Mouse (Mus musculus): ENCODE results near the gene Ccdc188.

The Ccdc188 gene

GRCm38 (mm10) chr16:18201620-18202019 lies 16.1 kb upstream of the Ccdc188 start:
- DNase-seq (ENCODE audit: low spot score in 2 of 2): no peak

- DNase-seq (ENCODE audit: low spot score in 2 of 2): no peak
Observed at GRCm38 (mm10) chr16:18202061-18202460, 15.6 kb upstream of the Ccdc188 start.

GRCm38 (mm10) chr16:18203430-18204091 lies 14.1 kb upstream of the Ccdc188 start:
- no peak for DNase-seq (ENCODE audit: low spot score in 2 of 2)

- peak; percentile 42 to 55 for DNase-seq (ENCODE audit: low spot score in 2 of 2)
Observed at GRCm38 (mm10) chr16:18210701-18211416, 6.8 kb upstream of the Ccdc188 start.

DNA sequence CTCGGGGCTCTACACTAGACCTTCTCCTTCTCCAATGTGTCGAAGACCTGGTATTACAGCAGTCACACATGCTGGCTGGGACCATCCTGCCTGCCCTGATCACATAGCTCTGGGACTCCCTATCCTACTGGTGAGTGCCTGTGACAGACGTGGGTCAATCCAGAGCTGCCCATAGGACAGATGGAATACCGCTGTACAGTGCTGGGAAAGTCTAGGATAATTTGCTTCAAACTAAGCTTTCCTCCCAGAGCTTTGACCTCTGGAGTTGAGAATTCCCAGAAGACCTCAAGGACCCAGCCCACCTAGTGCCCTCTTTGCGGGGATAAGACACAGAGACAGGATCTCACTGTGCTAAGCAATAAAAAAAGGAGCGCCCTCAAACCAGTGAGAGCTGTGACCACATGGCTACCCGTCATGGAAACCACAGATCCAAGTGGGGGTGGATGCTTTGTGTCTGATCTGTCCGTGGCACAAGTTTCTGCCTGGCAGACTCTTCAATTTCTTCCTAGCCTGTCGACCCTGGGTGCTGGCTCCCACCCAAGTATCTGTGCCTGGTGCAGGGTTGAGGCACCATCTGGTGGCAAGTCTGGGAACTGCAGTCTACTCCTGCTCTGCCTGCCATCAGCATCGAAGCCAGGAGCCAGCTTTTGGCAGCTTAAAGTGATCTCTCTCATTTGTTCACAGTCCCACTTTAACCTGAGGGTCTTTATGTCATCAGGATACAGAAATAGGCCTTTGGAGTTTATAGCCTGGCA lies 6.1 kb upstream of the Ccdc188 start:
- peak; percentile 61 to 75 for DNase-seq (ENCODE audit: low spot score in 2 of 2)

DNA sequence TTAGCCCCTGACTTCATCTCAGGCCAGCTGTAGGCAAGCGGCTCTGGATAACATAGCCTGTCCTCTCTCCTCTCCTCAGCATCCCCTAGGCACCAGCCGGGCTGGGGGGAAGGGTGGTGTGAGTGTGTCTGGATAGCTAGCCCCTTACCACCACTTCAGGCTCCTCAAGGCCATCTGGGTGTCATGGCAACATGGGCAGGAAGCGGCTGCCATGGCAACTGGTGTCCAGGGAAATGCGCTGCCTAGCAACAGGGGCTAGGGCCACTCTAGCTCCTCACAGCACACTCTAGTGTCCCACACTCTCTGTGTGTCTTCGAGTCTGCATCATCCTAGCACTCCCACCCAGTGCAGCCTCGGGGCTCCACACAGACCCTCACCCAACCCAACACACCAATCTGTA lies 4.0 kb upstream of the Ccdc188 start:
- DNase-seq (ENCODE audit: low spot score in 2 of 2): no peak

- DNase-seq (ENCODE audit: low spot score in 2 of 2): no peak
Observed at GRCm38 (mm10) chr16:18214858-18215257, 2.8 kb upstream of the Ccdc188 start.

GRCm38 (mm10) chr16:18218580-18218996 lies 909 bp downstream of the Ccdc188 start:
- DNase-seq (ENCODE audit: low spot score in 2 of 2): no peak

DNA sequence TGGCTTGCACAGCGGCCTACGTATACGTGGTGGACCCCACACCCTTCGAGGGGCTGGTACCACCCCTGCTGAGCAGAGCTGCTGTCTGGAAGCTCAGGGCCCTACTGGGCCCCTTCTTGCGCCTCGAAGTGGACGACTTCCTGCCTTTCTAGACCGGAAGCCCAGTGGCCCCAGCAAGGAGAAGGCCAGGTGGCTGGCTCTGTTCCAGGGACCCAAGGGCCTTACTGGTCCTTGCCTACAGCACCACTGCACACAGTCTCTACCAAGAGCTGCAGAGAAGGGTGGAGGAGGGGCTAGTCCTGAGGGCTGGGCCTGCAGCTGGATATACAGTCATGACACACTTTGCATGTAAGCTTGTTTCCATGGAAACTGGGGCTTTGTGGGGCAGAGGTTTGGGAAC lies 2.3 kb downstream of the Ccdc188 start:
- peak in 1 of 2 experiments; percentile 24 for DNase-seq (ENCODE audit: low spot score in 2 of 2)

GRCm38 (mm10) chr16:18220856-18221542 lies 3.3 kb downstream of the Ccdc188 start:
- DNase-seq (ENCODE audit: low spot score in 2 of 2): no peak

- DNase-seq (ENCODE audit: low spot score in 2 of 2): no peak
Observed at GRCm38 (mm10) chr16:18221543-18221898, 3.8 kb downstream of the Ccdc188 start.

- no peak for DNase-seq (ENCODE audit: low spot score in 2 of 2)
Observed at GRCm38 (mm10) chr16:18222188-18222587, 4.5 kb downstream of the Ccdc188 start.

- DNase-seq (ENCODE audit: low spot score in 2 of 2): no peak
Observed at GRCm38 (mm10) chr16:18227187-18227586, 9.5 kb downstream of the Ccdc188 start.

DNA sequence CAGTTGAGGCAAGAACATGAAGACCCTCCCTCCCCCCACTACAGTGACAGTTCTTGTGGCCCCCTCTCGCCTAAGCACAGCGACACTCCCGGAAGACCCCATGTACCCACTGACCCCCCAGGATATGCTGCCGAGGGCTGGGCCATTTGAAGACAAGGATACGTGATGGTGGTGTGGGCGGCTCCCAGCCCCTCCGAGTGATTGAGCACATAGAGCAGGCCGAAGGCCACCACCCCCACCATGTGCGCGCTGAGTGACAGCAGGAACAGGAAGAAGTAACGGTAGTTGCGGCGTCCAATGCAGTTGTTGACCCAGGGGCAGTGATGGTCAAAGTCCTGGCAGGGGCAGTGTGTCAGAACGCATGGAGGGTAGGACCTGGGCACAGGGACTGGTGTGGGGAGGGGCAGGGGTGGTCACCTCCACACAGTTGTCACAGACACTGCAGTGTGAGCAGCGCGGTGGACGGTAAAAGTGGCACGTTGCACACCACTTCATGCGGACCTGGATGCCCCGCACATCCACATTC lies 10.3 kb downstream of the Ccdc188 start:
- no peak for DNase-seq (ENCODE audit: low spot score in 2 of 2)

DNA sequence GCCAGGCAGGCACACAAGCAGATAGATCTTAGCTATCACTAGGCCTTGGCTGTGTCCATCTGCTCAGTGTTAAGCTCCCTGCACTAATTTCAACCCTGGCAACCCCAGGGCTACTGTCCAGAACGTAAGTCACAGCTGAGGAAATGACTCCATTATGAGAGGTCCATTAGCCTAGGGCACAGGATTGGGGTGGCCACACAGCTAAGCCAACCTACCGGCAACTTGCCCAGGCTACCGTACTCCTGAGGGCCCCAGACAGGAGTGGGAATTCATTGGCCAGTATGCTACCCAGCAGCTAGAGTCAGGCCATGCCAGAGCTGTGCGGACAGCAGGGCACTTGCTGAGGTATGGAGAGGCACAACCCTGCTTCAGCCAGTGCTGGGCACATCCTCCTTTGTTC lies 11.2 kb downstream of the Ccdc188 start:
- no peak for DNase-seq (ENCODE audit: low spot score in 2 of 2)

GRCm38 (mm10) chr16:18229622-18230021 lies 11.9 kb downstream of the Ccdc188 start:
- no peak for DNase-seq (ENCODE audit: low spot score in 2 of 2)

GRCm38 (mm10) chr16:18230617-18231016 lies 12.9 kb downstream of the Ccdc188 start:
- no peak for DNase-seq (ENCODE audit: low spot score in 2 of 2)

- DNase-seq (ENCODE audit: low spot score in 2 of 2): no peak
Observed at GRCm38 (mm10) chr16:18231047-18231446, 13.4 kb downstream of the Ccdc188 start.

DNA sequence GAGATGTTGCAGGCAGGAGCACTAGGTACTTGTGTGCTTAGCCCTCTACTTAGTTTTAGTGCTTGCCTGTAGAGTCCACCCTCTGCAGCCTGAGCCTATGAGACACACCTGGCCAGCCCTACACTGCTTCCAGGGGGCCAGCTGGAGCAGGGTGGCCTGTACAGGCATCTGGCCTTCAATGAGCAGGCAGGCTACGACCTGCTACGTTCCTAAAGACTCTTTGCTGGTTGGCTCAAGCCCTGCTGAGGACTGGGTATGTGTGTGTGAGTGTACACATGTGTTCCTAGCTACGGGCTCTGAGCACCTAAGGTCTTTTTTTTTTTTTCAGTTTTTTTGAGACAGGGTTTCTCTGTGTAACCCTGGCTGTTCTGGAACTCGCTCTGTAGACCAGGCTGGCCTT lies 13.8 kb downstream of the Ccdc188 start:
- DNase-seq (ENCODE audit: low spot score in 2 of 2): no peak

DNA sequence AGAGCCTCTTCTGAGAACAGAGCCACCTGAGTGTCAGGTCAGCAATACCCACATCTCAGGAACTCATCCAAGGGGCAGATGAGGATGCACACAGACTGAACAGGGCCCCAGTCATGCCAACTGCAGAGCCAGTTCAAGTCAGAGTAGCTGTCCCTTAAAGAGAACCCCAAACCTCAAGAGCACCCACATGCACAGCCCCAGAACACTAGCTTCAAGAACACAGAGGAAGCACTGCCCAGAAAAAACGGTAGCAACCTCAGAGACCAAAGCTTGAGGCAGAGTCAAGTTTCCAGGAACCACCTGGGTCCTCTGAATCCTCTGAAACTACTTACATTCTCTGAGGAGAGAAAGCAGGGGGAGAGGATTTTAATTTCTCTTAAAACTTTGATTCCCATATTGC lies 15.8 kb downstream of the Ccdc188 start:
- no peak for DNase-seq (ENCODE audit: low spot score in 2 of 2)

GRCm38 (mm10) chr16:18233919-18234670 lies 16.4 kb downstream of the Ccdc188 start:
- no peak for DNase-seq (ENCODE audit: low spot score in 2 of 2)

Data from natural killer cell, adult 2 months (primary cell).